Mouse (Mus musculus) small intestine, adult 2 months (tissue): Measurements from ENCODE around the gene Gnmt.

ENCODE experiments used
- CTCF ChIP-seq: fragments of 200-500 bp; IDR thresholded peaks from 2 replicates; pipeline ENCODE4 v1.5.1; 2012; ENCODE audit warnings: low read depth, mild to moderate bottlenecking, control low read depth, inconsistent platforms, low read length, moderate library complexity, mixed read lengths; ENCODE audit not compliant: insufficient replicate concordance, insufficient read length; ENCODE audit errors: extremely low read depth
- POLR2A ChIP-seq: fragments of 200-500 bp; IDR thresholded peaks from 2 replicates; pipeline ENCODE4 v1.6.1; 2012; ENCODE audit warnings: low read depth, mild to moderate bottlenecking, control low read depth, inconsistent platforms, low read length, moderate library complexity

- TF ChIP-seq POLR2A (no peak), CTCF (no peak)
Measured at GRCm38 (mm10) chr17:46741305-46741704, 12.3 kb upstream of the Gnmt start.
